Mouse (Mus musculus) heart, embryonic 11.5 days (tissue): ENCODE results near the gene Srsx. TPM values are rescaled to one million over a fixed set of nuclear protein-coding genes. Genes with fewer than 3 reads are reported as not detected.
"Not testable (repeated sequence)": the region's sequence is repeated elsewhere in the genome, so short reads cannot be mapped to it uniquely, and the experiment has no call there.

Source experiments
- ATAC-seq: fragments of 200-750 bp; cut with Nextera tagmentation; replicated peaks from 2 replicates; pipeline ENCODE4 v1.8.0; 2017; ENCODE audit warnings: moderate library complexity; ENCODE audit not compliant: insufficient number of reproducible peaks, low FRiP score, low TSS enrichment
- H3K27ac ChIP-seq: fragments of 300-500 bp; sonication (generic); 2 replicates; pipeline ENCODE4 v1.5.1; 2014; ENCODE audit warnings: mild to moderate bottlenecking, low read depth, low read length
- H3K27me3 ChIP-seq: fragments of 300-500 bp; sonication (generic); 2 replicates; pipeline ENCODE4 v1.6.1; 2014; ENCODE audit warnings: mild to moderate bottlenecking, low read length, mixed read lengths; ENCODE audit not compliant: control insufficient read depth, insufficient read depth
- H3K36me3 ChIP-seq: fragments of 300-500 bp; sonication (generic); 2 replicates; pipeline ENCODE4 v1.6.1; 2014; ENCODE audit warnings: mild to moderate bottlenecking, low read length, moderate library complexity, mixed read lengths; ENCODE audit not compliant: control insufficient read depth, insufficient read depth
- H3K4me1 ChIP-seq: fragments of 300-500 bp; sonication (generic); 2 replicates; pipeline ENCODE4 v1.6.1; 2014; ENCODE audit warnings: low read length; ENCODE audit not compliant: control insufficient read depth, insufficient read depth
- H3K4me2 ChIP-seq: fragments of 300-500 bp; sonication (generic); 2 replicates; pipeline ENCODE4 v1.6.1; 2014; ENCODE audit warnings: mild to moderate bottlenecking, moderate library complexity
- H3K4me3 ChIP-seq: fragments of 300-500 bp; sonication (generic); 2 replicates; pipeline ENCODE4 v1.5.1; 2014; ENCODE audit warnings: low read depth, low read length
- H3K9ac ChIP-seq: fragments of 300-500 bp; sonication (generic); 2 replicates; pipeline ENCODE4 v1.6.1; 2014; ENCODE audit warnings: mild to moderate bottlenecking, low read depth, low read length, moderate library complexity
- H3K9me3 ChIP-seq: fragments of 300-500 bp; sonication (generic); replicated peaks from 2 replicates; pipeline ENCODE4 v1.6.1; 2016; ENCODE audit warnings: low read length; ENCODE audit not compliant: control insufficient read depth
- WGBS: fragments of 180-500 bp; shearing (Covaris S2); extraction: QIAGEN DNeasy Blood & Tissue Kit; methylation state at CpG from one replicate; pipeline ENCODE4 v1.1.7; 2014; ENCODE audit not compliant: insufficient replicate concordance; 5-methylcytosine and 5-hydroxymethylcytosine counted together
- polyA plus RNA-seq: library from polyadenylated mRNA; unstranded; fragments of >200 nt; fragmentation: Nextera tagmentation; extraction: Ambion mirVana; gene quantifications from 2 replicates; pipeline ENCODE4 v1.2.1, GENCODE M21; 2014

Srsx gene
- not detected in 2 replicates for polyA plus RNA-seq

DNA sequence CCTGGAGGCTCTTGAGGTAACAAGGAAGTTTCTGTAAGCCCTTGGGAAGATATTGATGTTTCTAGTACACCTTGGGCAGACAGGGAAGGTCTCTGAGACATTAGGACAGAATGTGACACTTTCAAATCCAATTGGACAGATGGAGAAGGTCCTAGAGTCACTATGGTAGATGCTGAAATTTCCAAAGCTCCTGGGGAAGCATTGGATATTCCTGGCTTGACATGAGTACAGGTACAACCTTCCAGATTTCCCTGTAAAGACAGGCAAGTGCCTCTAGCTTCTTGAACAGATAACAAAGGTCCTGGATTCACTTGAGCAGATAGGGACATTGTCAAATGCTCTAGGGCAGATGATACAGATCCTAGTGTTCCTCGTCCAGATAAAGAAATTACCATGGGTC is at the start of gene Srsx:
Srsx (minus strand) TSS at position 101 of the 400 bp plus-strand sequence.
- ATAC-seq, H3K4me3 ChIP-seq, H3K9me3 ChIP-seq, H3K36me3 ChIP-seq, H3K9ac ChIP-seq, H3K27ac ChIP-seq, H3K27me3 ChIP-seq, H3K4me1 ChIP-seq, H3K4me2 ChIP-seq: not testable (repeated sequence)
- WGBS, result no CpG with 5 or more reads among the region's 1 CpGs

DNA sequence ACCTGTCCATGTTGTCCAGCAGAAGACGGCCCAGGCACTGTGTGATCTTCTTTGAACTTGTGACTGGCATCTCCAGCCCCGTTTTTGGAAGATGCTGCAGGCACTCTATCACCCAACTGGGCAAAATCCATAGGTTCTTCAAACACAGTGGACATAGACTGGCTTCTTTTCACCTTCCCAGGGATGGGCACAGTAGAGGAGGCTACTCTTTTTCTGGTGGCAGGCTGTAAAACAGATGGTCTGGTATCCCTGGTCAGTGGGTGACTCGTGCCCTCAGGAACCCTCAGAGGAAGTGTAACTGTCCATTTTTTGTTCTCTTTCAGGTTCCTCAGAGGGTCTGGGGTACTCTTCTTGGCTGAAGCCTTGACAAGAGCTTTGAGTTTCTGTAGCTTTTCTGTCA is 24.5 kb upstream of the Srsx start, which contains the start of gene Gm17577:
Gm17577 (minus strand) TSS at position 101 of the 400 bp plus-strand sequence.
- H3K9me3 ChIP-seq, H3K4me1 ChIP-seq, H3K36me3 ChIP-seq, H3K9ac ChIP-seq, H3K27me3 ChIP-seq, ATAC-seq, H3K27ac ChIP-seq, H3K4me2 ChIP-seq, H3K4me3 ChIP-seq: not testable (repeated sequence)
- whole genome bisulfite sequencing, result no CpG with 5 or more reads among the region's 3 CpGs

Other genes starting within 250 kb of the Srsx start
- gene Gm17521, start 192.8 kb downstream of the Srsx start, polyA plus RNA-seq, result not detected in 2 replicates
- gene Cldn34c1, start 119.0 kb downstream of the Srsx start, polyA plus RNA-seq, result 12.8 and 15.4 TPM in 2 replicates
- gene Gm17577, start 24.4 kb upstream of the Srsx start, polyA plus RNA-seq, result not detected in 2 replicates